Mouse (Mus musculus): ENCODE data around the gene Usp31. TPM values are rescaled to one million over a fixed set of nuclear protein-coding genes. Genes with fewer than 3 reads are reported as not detected.

Gene Usp31
- total and polyA plus RNA-seq, 3 experiments: 14.4 to 14.7 TPM; not detected in 1

GRCm38 (mm10) chr7:121737511-121738415, 30.7 kb upstream of the Usp31 start:
- Histone ChIP-seq H3K36me3 (ENCODE audit: control insufficient read depth in 1 of 2, insufficient read depth in 2 of 2, low read length in 2 of 2) (no peaks in the 10 kb centered on the region), H3K79me2 (ENCODE audit: control insufficient read depth, insufficient read depth, low read length, poor library complexity) (no peaks in the 10 kb centered on the region), H3K9me3 (replicated peaks; ENCODE audit: insufficient read depth, low read length) (no peaks in the 10 kb centered on the region), H3K4me3 (ENCODE audit: control insufficient read depth in 1 of 2, insufficient read depth in 1 of 2, low read depth in 2 of 2, low read length in 2 of 2) (no peak overlapping the region), H3K4me1 (ENCODE audit: control insufficient read depth in 1 of 2, insufficient read depth in 2 of 2, low read length in 2 of 2) (no peaks in the 10 kb centered on the region), H3K27me3 (ENCODE audit: control insufficient read depth in 1 of 2, insufficient read depth in 2 of 2, low read length in 2 of 2) (no peaks in the 10 kb centered on the region), H3K9ac (ENCODE audit: control insufficient read depth, low read depth, low read length, poor library complexity, severe bottlenecking) (no peak overlapping the region), H3K27ac (ENCODE audit: control insufficient read depth, low read depth, low read length) (no peak overlapping the region)
- TF ChIP-seq POLR2AphosphoS5 (IDR thresholded peaks at IDR 0.05; ENCODE audit: borderline replicate concordance, low read depth, low read length) (no peak), BHLHE40 (IDR thresholded peaks at IDR 0.05; ENCODE audit: borderline replicate concordance, low read depth, low read length) (no peak), E2F4 (IDR thresholded peaks at IDR 0.05; ENCODE audit: borderline replicate concordance, low read depth, low read length) (no peak), ZNF384 (IDR thresholded peaks at IDR 0.05; ENCODE audit: low read depth, low read length) (no peak), MAFK (IDR thresholded peaks at IDR 0.05; ENCODE audit: borderline replicate concordance, low read depth, low read length) (no peak), MAZ (IDR thresholded peaks at IDR 0.05; ENCODE audit: low read depth, low read length) (no peak), TCF12 (IDR thresholded peaks at IDR 0.05; ENCODE audit: low read depth, low read length) (no peak), HCFC1 (IDR thresholded peaks at IDR 0.05; ENCODE audit: low read depth, low read length) (no peak), MYB (IDR thresholded peaks at IDR 0.05; ENCODE audit: low read depth, low read length) (no peak), USF1 (IDR thresholded peaks at IDR 0.05; ENCODE audit: low read depth, low read length) (no peak), TAL1 (IDR thresholded peaks at IDR 0.05; ENCODE audit: low read length) (no peak)
- no peak for DNase-seq (ENCODE audit: low read depth, low spot score)

- peak; percentile 3 for DNase-seq (ENCODE audit: low read depth, low spot score)
- H3K9me3 ChIP-seq (replicated peaks; ENCODE audit: insufficient read depth, low read length): no peaks in the 10 kb centered on the region
- H3K4me1 ChIP-seq (ENCODE audit: control insufficient read depth in 1 of 2, insufficient read depth in 2 of 2, low read length in 2 of 2): no peaks in the 10 kb centered on the region
- no peaks in the 10 kb centered on the region for H3K79me2 ChIP-seq (ENCODE audit: control insufficient read depth, insufficient read depth, low read length, poor library complexity)
- no peak within 1 kb of the TSS for H3K4me3 ChIP-seq (ENCODE audit: control insufficient read depth in 1 of 2, insufficient read depth in 1 of 2, low read depth in 2 of 2, low read length in 2 of 2)
- no peak within 1 kb of the TSS for H3K9ac ChIP-seq (ENCODE audit: control insufficient read depth, low read depth, low read length, poor library complexity, severe bottlenecking)
- no peak within 1 kb of the TSS for H3K27ac ChIP-seq (ENCODE audit: control insufficient read depth, low read depth, low read length)
- TF ChIP-seq POLR2AphosphoS2 (IDR thresholded peaks at IDR 0.05; ENCODE audit: low read length) (no peak), ELF1 (IDR thresholded peaks at IDR 0.05; ENCODE audit: low read depth, low read length) (no peak), MEF2A (IDR thresholded peaks at IDR 0.05; ENCODE audit: extremely low read depth, insufficient replicate concordance, low read depth, low read length, poor library complexity, severe bottlenecking) (no peak), MAZ (IDR thresholded peaks at IDR 0.05; ENCODE audit: low read depth, low read length) (no peak), USF1 (IDR thresholded peaks at IDR 0.05; ENCODE audit: low read depth, low read length) (no peak), BHLHE40 (IDR thresholded peaks at IDR 0.05; ENCODE audit: borderline replicate concordance, low read depth, low read length) (no peak), ZC3H11A (IDR thresholded peaks at IDR 0.05; ENCODE audit: low read depth, low read length) (no peak), ETS1 (IDR thresholded peaks at IDR 0.05; ENCODE audit: low read depth, low read length) (no peak), RAD21 (IDR thresholded peaks at IDR 0.05; ENCODE audit: low read depth, low read length) (peak; percentile 10), MYC (IDR thresholded peaks at IDR 0.05; ENCODE audit: low read depth, low read length) (no peak), SIN3A (IDR thresholded peaks at IDR 0.05; ENCODE audit: low read length) (no peak), ZKSCAN1 (IDR thresholded peaks at IDR 0.05; ENCODE audit: low read depth, low read length) (no peak), SMC3 (IDR thresholded peaks at IDR 0.05; ENCODE audit: low read depth, low read length) (peak; percentile 21; the same call in 1 of the 2 replicates), HCFC1 (IDR thresholded peaks at IDR 0.05; ENCODE audit: low read depth, low read length) (no peak), CTCF (IDR thresholded peaks at IDR 0.05 in 2 of 3, conservative IDR thresholded peaks at IDR 0.05 in 1 of 3; ENCODE audit: control insufficient read depth in 1 of 3, insufficient read depth in 1 of 3, low read depth in 2 of 3, low read length in 3 of 3, poor library complexity in 1 of 3, severe bottlenecking in 1 of 3) (peak in 2 of 3 experiments; percentile 42 to 43; a peak in 4 of 6 replicates)
- no peaks in the 10 kb centered on the region for H3K27me3 ChIP-seq (ENCODE audit: control insufficient read depth in 1 of 2, insufficient read depth in 2 of 2, low read length in 2 of 2)
- H3K36me3 ChIP-seq (ENCODE audit: control insufficient read depth in 1 of 2, insufficient read depth in 2 of 2, low read length in 2 of 2): no peaks in the 10 kb centered on the region
Observed at GRCm38 (mm10) chr7:121734171-121734831, 27.2 kb upstream of the Usp31 start, which contains the start of gene Scnn1g. Gene Scnn1g (plus strand): TSS chr7:121734479.

Data from MEL (cell line).